Mouse (Mus musculus) layer of hippocampus, adult 9-10 months (tissue): Measurements from ENCODE around the gene Olfr1097.

Source experiments
- DNase-seq: peaks from one replicate; pipeline ENCODE4 v3.0.0; 2022; ENCODE audit warnings: low spot score

Gene Olfr1097

GRCm38 (mm10) chr2:86892116-86892515, at the start of gene Olfr1097:
Gene Olfr1097, minus strand, starts transcription at chr2:86892216.
- DNase-seq = no peak

- no peak for DNase-seq
These were observed 34.5 kb upstream of the Olfr1097 start for GRCm38 (mm10) chr2:86926557-86926956.

- DNase-seq = no peak
These were observed 32.4 kb upstream of the Olfr1097 start, which contains the start of gene Olfr1098 for GRCm38 (mm10) chr2:86924445-86924844. Gene Olfr1098, minus strand, starts transcription at chr2:86924545.

- DNase-seq = no peak
These were observed 13.6 kb upstream of the Olfr1097 start for GRCm38 (mm10) chr2:86905647-86906046.

- DNase-seq = no peak
These were observed 17.3 kb downstream of the Olfr1097 start, which contains the start of gene Gm13723 for GRCm38 (mm10) chr2:86874702-86875101. Gene Gm13723, minus strand, starts transcription at chr2:86874802.

- DNase-seq = no peak
These were observed 40.4 kb downstream of the Olfr1097 start, which contains the start of gene Olfr1095 for GRCm38 (mm10) chr2:86851596-86851995. Gene Olfr1095, minus strand, starts transcription at chr2:86851696.
